Mouse (Mus musculus) lung, postnatal 14 days (tissue): Measurements from ENCODE around the gene Lamc1.

ENCODE experiments used
- DNase-seq: peaks from one replicate; pipeline ENCODE4 v3.0.0; 2021

The Lamc1 gene

DNA sequence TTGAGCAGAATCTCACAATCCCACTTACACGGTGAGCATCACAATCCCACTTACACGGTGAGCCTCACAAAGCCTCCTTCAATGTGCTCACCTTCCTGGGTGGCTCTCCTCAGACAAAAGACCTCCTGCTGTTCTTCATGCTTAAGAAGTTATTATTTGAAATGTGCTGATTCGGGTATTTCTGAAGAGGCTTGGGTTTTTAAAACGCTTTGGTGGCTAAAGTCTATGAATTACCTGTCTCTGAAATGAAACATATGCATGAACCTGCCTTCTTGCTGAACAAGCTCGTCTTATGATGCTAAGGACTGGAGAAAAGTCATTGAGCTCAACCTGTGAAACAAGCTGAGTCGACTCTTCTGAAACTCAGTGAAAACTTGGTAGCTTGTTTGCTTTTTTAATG, 36.6 kb downstream of the Lamc1 start:
- no peak for DNase-seq

DNA sequence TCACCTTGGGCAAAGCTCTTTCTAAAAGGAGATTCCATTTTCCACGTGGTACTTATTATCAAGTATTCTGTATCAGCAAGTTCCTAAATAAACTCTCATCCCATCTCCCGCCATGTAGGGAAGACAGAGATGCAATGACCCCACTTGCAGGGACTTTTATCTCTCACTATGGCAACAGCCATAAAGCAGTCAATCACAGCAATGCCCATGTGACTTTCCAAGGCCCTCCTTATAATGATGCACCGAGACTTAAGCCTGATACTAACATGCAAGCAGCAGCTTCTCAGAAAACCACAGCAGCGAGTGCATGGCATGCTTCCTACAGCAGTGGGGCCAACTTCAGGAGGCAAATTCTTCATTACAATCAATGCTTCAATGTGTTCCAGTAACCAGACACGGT, 39.7 kb downstream of the Lamc1 start:
- DNase-seq = no peak

DNA sequence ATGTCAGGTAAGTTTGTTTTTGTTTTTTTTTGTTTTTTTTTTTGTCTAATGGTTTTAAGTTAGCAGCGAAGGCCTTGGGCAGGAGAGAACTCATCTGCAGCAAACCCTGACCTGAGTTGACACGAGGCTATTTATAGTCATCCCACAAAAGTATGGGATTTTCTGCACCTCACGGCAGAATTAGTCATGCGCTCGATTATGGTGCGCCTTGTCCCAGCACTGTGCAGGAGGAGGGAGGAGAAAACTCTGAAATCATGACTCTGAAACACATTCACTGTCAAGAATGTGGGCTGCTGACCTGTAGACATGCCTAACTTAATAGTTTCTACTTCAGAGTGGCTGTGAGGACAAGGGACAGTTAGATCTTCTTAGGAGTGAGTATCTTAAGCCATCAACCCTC, 40.4 kb downstream of the Lamc1 start:
- DNase-seq = no peak

DNA sequence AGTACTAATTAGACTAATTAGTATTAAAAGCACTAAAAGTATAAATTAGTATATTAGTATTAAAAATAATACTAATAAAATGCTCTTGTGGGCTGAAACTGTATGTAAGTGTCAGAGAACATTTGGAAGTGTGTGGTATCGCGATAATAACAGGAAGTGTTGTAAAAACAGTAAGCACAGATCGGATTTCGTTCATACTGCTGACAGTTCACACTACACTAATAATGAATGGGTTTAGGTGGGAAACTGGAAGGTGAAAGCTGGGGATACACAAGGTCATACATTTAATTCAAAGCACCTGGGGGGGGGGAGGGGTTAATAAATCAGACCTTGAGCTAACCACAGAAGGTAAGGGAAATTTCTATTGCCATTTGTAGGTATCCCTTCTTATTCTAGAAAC, 41.2 kb downstream of the Lamc1 start:
- no peak for DNase-seq

DNA sequence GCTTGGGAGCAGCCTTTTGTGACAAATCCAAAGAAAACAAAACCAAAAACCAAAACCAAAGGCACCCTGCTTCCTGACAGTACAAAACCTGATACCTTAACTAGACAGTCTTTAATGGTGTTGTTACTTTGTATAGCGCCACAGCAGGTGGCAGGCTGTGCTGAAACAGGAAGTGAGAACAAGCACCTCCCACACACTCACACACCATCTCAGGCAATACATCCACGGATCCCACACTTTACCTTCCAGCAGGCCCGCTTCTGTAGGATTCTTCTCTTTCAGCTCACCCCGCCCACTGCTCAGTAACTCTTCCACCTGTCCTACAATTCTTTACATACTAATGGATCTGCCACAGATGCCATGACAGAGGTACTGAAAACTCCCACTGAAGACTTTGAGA, 44.6 kb downstream of the Lamc1 start:
- DNase-seq = no peak

DNA sequence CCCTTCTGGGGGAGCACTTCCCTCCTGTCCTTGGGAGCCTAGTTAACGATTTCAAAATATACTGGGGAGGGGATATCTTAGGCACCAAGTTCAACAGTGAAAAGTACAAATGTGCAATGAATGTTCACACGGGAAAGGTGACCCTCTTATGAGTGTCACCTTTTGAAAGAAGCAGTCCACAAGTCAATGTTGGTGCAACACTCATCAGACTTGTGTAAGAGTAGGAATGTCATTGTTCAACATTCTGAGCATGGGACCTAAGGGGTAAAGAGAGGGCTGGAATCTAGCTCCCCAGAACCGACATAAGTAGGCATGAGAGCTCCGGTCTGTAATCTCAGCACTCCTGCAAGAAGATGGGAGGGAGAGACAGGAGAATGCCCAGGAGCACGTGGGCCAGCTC, 45.1 kb downstream of the Lamc1 start:
- DNase-seq = no peak

DNA sequence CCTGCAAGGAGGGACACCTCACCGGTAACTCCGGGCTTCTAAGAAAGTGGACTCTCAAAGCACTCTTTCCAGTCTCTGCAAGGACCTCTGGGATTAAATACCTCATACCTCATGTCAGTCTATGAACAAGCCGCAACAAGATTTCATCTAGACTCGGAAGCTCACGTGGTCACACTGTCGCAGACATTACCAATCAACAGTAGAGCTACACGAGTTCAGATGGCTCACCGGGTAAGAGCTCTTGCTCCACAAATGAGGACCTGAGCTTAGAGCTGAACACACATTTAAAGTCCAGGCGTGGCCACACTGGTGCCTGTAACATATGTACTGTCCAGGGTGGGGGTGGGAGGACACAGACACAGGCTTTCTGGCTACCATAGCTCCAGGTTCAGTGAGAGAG, 46.4 kb downstream of the Lamc1 start:
- no peak for DNase-seq

DNA sequence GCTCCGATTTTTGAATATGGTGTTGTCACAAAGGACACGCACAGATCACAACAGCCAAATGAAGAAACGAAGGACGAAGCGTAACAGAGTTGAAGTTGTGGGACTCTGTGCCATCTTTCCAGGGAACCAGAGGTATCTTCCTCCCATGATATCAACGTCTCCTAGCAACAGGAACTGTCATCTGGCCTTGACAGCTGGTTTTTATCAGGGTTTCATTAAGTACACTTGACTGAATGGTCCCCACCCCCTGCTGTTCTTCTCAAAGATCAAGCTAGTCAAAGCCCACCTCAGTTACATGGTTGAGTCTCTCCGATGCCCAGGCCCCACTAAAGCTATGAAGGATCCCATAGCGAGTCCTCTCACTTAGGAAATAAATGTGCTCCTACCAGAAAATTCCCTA, 47.4 kb downstream of the Lamc1 start:
- DNase-seq = no peak

DNA sequence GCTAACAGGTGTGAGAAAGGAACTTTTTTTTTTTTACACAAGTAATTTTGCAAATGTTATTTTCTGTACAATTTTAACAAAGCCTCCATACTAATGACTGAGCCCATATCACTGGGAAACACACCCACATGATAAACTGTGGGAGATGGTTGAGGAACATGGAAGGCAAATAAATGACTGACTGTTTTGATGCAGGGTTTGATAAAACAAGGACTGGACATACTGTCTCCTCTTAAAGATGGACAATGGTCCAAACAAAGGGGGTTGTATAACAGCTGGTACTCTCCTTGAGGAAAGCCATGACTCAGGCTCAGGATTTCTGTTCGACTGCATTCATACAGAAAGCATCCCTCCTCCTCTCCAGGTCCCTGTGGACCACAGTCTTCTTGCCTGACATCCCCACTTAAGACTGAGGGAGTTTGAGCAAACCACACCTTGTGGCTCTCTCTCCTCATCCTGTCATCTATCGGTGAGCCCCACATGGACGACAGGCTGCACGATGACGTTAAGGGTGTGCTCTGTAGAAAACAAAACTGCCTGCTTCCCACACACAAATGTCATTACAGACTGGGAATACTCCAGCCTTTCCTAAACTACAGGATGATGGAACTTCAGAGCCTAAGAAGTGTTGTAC, 50.1 kb downstream of the Lamc1 start:
- no peak for DNase-seq

DNA sequence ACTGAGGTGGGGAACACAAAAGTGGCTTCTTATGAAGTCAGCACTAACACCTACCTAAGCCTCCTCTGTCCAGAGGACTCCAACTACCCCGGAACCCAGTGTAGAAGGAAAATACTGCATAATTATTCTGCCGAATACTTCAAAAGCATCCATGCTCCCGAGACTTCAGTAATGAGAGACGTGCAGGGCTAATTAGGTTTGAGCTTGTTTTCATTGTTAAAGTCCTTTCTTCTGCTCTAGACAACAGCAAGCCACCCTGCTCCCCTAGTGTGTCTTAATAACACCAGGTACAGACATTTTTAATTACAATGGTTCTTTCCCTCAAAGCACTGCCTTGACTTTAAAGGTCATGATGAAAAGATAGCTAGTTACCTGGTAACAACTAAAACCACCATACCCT, 51.1 kb downstream of the Lamc1 start:
- no peak for DNase-seq

DNA sequence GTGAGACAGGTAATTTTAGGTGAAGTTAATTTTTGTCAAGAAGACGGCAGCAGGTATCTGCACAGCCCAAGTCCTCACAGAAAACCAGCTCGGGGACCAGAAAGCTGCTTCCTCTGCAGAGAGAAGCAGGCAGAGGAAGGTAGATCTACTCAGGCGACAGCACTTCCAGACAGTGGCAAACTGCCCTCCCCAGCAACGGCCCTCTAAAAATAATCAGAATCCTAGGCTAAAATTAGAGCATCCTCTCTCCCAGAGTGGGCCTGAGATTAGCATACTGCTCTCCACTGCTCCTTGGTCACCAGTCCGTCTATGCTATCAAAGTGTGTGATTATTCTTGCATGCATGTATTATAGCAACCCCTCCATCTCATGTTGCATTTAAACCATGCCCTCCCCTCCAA, 52.2 kb downstream of the Lamc1 start:
- no peak for DNase-seq

DNA sequence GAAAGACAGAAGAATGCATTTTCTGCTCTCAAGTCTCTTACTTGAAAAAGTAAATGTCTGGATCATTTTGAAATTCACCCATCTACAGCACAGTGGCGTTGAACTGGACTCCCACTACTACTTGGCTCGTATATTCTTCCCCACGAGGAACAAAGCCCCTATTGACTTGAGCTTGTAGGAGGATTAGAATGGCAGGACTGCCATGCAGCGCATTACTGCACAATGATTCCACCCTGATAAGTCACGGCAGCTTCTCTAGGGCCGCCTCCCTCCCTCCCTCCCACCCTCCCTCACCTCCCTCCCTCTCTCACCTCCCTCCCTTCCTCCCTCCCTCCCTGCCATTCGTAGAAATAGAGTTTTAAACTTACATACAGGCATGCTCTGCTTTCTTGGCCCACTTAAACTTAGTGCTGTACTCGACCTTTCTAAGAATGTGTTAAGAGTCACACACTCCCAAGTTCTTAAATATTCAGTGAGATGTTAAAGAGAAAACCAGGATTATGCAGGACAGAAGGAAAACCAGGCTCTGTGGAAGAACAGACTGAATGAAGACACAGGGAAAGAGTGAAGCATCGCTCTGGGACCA, 54.5 kb downstream of the Lamc1 start:
- DNase-seq = no peak

DNA sequence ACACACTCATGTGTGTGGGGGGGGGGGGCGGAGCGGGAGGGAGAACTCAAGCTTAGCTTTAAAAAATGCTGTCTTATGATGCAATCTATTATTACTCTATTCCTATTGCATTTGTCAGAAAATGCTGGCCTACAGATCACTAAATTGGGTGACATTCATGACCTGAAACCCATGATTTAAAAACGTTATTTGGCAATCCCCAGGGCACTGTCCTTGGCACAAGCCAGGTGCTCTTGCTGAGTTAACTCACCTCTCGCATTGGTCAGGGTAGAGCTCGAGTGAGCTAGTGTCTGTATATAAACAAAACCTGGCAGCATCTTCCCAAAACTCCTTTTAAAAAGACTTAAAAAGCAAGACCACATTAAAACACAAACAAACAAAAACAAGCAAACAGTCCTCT, 57.1 kb downstream of the Lamc1 start:
- no peak for DNase-seq

DNA sequence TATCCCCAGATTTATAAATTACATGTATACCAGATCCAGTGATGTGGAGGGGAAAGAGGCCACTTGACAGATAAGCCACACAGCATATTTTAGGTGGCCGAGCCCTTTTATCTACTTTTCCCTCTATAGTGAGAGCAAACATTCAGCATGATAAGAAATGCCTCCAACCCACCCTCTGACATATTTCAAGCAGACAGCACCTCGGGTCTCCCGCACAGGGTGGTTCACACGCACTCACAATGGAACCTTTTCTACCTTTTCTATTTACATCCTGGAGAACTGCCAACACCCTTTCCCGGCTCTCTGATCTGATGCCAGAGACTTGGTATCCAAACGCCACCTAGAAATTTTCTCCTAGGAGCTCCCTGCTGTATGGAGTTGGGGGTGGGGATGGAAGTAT, 58.0 kb downstream of the Lamc1 start:
- DNase-seq = no peak

DNA sequence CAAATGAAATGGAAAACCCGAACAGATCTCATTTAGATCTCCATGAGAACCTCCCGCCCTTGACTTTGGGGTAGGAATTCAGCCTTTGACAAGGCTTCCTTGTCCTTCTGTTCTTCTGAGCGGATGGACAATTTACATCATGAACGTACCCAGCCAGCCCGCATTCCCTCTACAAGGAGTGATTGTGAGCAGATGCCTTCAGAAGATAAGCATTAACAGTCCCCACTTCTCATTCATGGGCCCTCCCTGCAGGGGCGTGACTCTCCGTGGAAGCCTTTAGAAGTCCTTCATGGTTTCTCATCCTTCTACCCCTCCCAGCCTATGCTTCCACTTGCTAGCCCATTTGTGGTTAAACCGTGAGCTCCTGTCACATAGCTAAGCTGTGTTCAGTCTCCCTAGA, 58.9 kb downstream of the Lamc1 start:
- DNase-seq = no peak

DNA sequence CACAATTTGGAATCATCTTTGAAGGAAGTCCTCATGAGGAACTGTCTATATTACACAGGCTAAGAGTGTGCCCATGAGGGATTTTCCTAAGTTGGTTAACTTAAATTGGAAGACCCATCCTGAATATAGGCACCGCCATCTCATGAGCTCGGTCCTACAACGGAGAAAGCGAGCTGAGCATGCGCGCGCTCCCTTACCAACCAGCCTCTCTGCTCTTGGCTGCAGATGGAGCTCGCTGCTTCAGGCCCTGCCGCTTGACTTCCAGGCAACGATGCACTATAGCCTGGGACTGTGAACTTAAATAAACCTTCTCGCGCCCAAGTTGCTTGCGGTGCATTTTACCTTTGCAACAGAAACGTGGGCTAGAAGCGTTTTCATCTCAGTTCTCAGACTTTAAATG, 61.8 kb downstream of the Lamc1 start:
- DNase-seq = no peak

DNA sequence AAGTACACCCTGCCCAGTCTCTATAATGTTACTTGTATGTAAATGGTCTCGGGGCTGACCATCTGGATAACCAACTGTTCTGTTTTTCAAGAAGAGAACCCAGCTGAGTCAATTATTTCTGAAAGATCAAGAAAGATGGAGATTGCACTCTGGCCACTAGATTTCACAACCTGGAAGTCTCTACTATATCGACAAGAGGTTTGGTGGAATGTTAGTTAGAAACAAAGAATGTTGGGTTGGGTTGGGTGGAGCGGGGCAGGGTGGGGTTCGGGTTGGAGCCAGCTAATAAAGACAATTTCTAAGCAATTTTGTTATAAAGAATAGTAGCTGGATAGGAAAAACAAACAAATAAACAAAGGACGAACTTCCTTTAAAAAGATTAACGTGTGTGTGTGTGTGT, 62.9 kb downstream of the Lamc1 start:
- DNase-seq = no peak

DNA sequence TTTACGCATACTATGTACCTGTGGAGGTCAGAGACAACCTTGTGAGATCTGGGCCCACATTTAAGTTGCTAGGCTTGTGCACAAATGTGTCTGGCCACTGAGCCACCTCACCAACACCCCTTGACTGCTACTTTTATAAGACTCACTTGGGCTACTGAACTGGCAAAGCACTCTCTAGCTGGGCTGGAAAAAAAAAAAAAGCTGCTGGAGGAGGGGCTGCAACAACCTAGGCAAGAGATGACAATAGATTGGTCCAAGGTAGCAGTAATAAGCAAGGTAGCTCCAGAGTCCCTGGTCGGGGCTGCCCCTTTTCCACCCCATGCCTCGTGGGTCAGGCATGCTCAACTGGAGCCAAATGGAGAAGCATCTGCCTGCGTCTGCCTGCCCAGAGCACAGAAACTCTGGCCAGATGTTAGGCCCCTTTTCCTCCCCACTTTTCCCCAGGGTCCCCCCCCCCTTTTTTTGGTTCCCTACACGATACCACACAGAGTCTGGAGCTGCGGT, 63.7 kb downstream of the Lamc1 start:
- DNase-seq = no peak

DNA sequence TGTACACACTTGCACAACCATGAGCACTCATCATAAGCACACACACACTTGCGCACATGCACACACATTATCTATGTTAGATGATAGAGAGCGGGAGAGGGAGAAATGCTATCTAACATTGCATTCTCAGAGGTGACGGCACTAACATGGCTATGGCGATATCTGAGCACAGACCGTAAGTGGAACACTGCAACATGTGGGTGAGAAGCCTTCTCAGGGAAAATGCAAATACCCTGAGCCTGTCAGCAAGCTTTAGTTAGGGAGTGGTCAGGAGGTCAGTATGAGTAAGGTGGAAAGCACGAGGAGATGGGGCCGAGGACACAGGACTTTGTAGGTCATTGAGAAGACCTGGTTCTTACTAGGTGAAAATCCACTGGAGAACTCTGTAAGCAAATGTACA, 64.3 kb downstream of the Lamc1 start:
- DNase-seq = no peak

DNA sequence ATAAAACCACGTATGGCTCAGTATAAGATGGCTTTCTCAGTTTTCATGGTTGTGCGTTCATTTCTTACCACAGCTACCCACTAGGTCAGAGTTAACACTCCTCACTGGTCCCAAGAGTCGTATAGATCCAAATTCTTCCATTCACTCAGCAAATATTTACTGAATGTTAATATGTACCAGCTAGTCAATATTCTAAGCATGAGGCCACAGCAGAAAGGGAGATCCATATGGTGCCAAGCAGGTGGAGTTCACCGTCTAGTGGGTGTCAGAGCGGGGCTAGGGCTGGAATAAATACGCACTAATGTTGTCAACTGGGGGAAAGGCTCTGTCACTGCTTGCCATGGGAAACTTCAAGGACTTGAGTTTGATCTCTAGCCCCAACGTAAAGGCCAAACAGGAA, 64.9 kb downstream of the Lamc1 start:
- DNase-seq = no peak

DNA sequence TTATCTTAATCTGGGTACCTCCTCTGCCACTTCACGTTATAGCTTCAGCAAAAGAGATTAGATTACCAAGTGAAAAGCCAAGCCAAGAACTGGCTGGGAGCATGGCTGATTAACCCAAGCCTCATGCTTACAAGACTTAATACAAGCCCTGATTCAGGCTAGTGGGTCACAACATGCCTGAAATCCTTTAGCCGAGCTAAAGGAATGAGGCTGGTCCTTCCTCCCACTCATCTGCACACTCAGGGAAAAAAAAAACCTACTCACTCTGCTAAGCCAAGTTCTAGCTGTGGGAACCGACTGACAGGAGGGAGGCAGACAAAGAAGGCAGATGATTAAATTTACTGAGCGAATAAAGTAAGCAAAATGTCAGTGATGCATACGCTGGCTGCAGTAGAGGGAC, 65.7 kb downstream of the Lamc1 start:
- DNase-seq = no peak

DNA sequence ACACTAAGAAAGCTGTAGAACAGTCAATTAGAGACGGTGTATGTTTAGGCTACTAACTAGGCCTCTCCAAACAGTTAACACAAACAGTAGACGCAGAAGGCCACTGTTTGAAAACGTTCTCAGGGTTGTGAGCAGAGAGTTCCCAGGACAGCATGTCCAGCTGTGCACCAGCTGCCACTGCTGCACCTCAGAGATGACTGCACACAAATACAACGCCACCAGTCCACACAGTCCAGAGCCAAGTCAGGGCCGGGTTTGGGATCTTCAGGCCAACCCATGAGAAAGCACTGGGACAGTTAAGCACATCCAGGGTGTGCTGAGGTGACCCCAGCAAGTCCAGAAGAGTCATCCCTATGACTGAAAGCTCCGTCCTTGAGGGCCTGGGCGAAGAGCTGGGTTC, 67.0 kb downstream of the Lamc1 start:
- DNase-seq = peak; percentile 46

DNA sequence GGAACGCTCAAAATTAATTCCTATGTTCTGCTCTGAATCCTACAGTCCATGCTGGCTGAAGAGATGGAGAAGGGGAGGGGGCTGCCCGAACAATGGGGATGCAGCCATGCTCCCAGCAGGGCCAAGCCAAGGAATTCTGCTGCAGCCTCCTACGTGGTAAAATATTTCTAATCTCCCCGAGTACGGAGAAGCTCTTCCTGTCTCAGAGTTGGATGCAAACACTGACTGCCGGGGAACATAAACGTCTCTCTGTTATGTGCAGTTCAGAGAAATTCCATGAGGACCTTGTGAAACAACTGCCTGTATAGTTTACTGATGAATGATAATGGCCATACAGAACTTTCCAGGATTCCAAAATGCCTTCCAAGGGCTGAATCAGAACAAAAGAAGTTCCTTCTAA, 67.5 kb downstream of the Lamc1 start:
- no peak for DNase-seq

DNA sequence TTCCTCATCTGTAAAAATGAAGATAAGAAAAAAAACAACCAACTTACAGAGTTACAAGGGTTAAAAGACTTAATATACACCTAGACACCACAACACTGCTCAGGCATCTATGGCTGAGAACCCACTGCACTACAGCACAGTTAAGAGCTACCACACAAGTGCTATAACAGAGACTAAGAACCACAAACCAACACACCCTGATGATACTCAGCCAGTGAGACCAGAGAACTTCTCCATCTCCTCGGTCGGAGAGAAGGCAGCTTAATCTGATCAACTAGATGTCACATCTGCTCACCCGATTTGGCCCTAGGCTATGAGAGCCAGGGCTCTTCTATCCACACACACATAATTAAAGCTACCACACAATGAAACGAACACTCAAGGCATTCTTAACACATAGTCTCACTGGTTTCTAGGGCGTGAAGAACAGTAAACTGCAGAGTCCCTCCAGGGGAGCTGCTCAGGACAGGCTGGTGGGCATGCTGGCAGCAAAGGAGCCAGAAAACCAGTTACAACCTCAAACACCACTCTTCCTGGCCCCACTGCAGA, 72.8 kb downstream of the Lamc1 start:
- no peak for DNase-seq
